ENCODE assay signal across 27 mouse cellular contexts in the genomic region with DNA sequence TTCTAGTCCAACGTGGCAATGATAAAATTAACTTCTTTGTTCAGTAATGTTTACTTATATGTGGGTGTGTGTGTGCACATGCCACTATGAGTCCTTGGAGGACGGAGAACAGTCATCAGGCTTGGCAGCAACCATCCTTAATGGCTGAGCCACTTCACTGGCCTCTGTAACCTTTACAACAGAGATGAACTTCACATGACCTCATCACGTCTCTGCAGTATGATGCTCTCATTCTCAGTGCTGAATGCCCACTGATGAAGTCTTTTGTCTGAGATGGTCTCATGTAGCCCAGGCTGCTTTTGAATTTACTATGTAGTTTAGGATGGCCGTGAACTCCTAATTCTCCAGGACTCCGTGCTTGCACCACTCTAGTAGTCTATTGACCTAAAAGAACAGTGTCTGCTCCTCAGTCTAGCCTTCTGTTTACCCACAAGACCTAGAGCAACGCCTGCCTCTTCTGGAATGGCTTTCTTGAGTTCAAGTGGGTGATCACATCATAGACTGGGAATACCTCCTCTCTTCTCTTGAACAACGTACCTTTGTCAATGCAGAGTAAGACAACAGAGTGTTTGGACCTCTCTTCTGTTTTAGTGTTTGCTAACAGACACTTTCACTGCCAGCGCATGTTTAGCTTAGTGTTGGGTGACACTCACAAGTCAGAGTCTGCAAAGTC.
DNase-seq lines count a peak whose midpoint lies in the region; ATAC-seq and TF ChIP-seq lines count a peak whose summit lies in the region.
"Had no signal": no experiment of that assay in that cellular context is flagged by ENCODE, and none has a peak within 500 bp of the region (broad histone marks: within the 10 kb centered on the region; RNA-seq: fewer than 3 reads in every experiment).

No protein-coding gene starts in this region.

- no peak overlapping the region for H3K4me3 ChIP-seq in lung, adult 2 months (replicated peaks; ENCODE audit: extremely low read depth, low read depth, low read length)
- H3K4me3 ChIP-seq in hindbrain, embryonic 13.5 days = no peak overlapping the region
- H3K4me3 ChIP-seq: forebrain, embryonic 10.5 days; heart, embryonic 15.5 days; intestine, embryonic 15.5 days; limb, embryonic 12.5 days had no signal

- DNase-seq in adrenal gland, adult 8-10 months = peak; percentile 59
- no peak for DNase-seq in adrenal gland, adult 18-20 months (ENCODE audit: low spot score in 2 of 2)
- peak; percentile 12 for DNase-seq in Patski (ENCODE audit: low read depth, low spot score)
- peak; percentile 27 for DNase-seq in lung, adult 2 months
- peak; percentile 44 for DNase-seq in lung, postnatal 25 days (ENCODE audit: low spot score)
- no peak for DNase-seq in left cerebral cortex, adult 18-20 months (ENCODE audit: low spot score in 2 of 2)
- no peak for DNase-seq in kidney, adult 9 months
- DNase-seq: cerebellum, adult 11-12 months; cerebellum, postnatal 10 days; forebrain, postnatal 0 days; gastrocnemius, postnatal 36 days; heart, postnatal 36 days; kidney, adult 8-10 months; kidney, postnatal 14 days; liver, postnatal 0 days; midbrain, embryonic 14.5 days; retina, postnatal 1 day; right cerebral cortex, postnatal 25 days; thymus, adult 18-20 months had no signal

- in situ Hi-C loops in Patski (cut with MboI; ENCODE audit: low pct_unique_long_range_greater_than_20kb) = no loop called here

- H3K4me1 ChIP-seq in lung, adult 2 months (ENCODE audit: control insufficient read depth, insufficient read depth, low read length) = no peaks in the 10 kb centered on the region
- H3K4me1 ChIP-seq in hindbrain, embryonic 13.5 days (replicated peaks) = no peaks in the 10 kb centered on the region
- H3K4me1 ChIP-seq: forebrain, embryonic 10.5 days; heart, embryonic 15.5 days; intestine, embryonic 15.5 days; limb, embryonic 12.5 days had no signal

- ATAC-seq in Patski = no peak
- no peak for ATAC-seq in hindbrain, embryonic 13.5 days (ENCODE audit: low FRiP score)
- ATAC-seq: CD4-positive, CD25-positive, alpha-beta regulatory T cell, adult 4 months; forebrain, postnatal 0 days; hindbrain, embryonic 16.5 days; intestine, embryonic 15.5 days; liver, postnatal 0 days had no signal

- WGBS in lung, adult 2 months = 37% methylated on average over 8 of the region's 8 CpGs
- WGBS in hindbrain, embryonic 13.5 days = 64% methylated on average over 8 of the region's 8 CpGs

- H3K9ac ChIP-seq in hindbrain, embryonic 13.5 days = no peak overlapping the region
- H3K9ac ChIP-seq: forebrain, postnatal 0 days; heart, embryonic 15.5 days; intestine, embryonic 15.5 days; limb, embryonic 12.5 days; liver, postnatal 0 days had no signal

- H3K27ac ChIP-seq in hindbrain, embryonic 13.5 days = no peak overlapping the region
- H3K27ac ChIP-seq: forebrain, embryonic 10.5 days; heart, embryonic 15.5 days; intestine, embryonic 15.5 days; limb, embryonic 12.5 days had no signal

- H3K36me3 ChIP-seq in hindbrain, embryonic 13.5 days = no peaks in the 10 kb centered on the region
- H3K36me3 ChIP-seq: forebrain, embryonic 10.5 days; heart, embryonic 15.5 days; intestine, embryonic 15.5 days; limb, embryonic 12.5 days had no signal

- no peaks in the 10 kb centered on the region for H3K9me3 ChIP-seq in hindbrain, embryonic 13.5 days
- H3K9me3 ChIP-seq: forebrain, embryonic 10.5 days; heart, embryonic 15.5 days; intestine, embryonic 15.5 days; limb, embryonic 12.5 days had no signal

- no peak for TF ChIP-seq POLR2A in lung, adult 2 months (IDR thresholded peaks at IDR 0.05; ENCODE audit: borderline replicate concordance, extremely low read depth, low read depth, low read length)

- CTCF ChIA-PET in Patski (lab: Charles Lee) = no interaction called here

- POLR2A ChIA-PET in Patski (lab: Charles Lee) = no interaction called here

- no peaks in the 10 kb centered on the region for H3K27me3 ChIP-seq in Patski
- no peaks in the 10 kb centered on the region for H3K27me3 ChIP-seq in hindbrain, embryonic 13.5 days
- H3K27me3 ChIP-seq: heart, embryonic 15.5 days; intestine, embryonic 15.5 days; limb, embryonic 12.5 days had no signal

- no peak for TF ChIP-seq CTCF in Patski (IDR thresholded peaks at IDR 0.05)
- TF ChIP-seq CTCF in lung, adult 2 months (IDR thresholded peaks at IDR 0.05; ENCODE audit: insufficient read depth, low read length) = no peak

- no peak overlapping the region for H3K4me2 ChIP-seq in hindbrain, embryonic 13.5 days
- H3K4me2 ChIP-seq: heart, embryonic 15.5 days; intestine, embryonic 15.5 days; limb, embryonic 12.5 days; liver, embryonic 11.5 days had no signal

Comparison
In these comparisons a context has a peak if more than half of its experiments do, and no peak if none do; other contexts are left out.
1. DNase-seq: peak in adrenal gland, adult 8-10 months (single experiment), Patski (single experiment), lung, adult 2 months (single experiment) and lung, postnatal 25 days (single experiment); none in adrenal gland, adult 18-20 months (0 of 2), left cerebral cortex, adult 18-20 months (0 of 2) and kidney, adult 9 months (single experiment).